Mouse (Mus musculus) erythroblast, embryonic 14.5 days (primary cell): Measurements from ENCODE around the gene Kcnj15.

ENCODE experiments used
- GATA1 ChIP-seq: IDR thresholded peaks from 2 replicates; pipeline ENCODE4 v1.6.1; 2012; ENCODE audit warnings: low read length, inconsistent platforms, mixed read lengths
- TAL1 ChIP-seq: IDR thresholded peaks from 3 replicates; pipeline ENCODE4 v1.6.1; 2012; ENCODE audit warnings: low read length, inconsistent platforms, mixed read lengths

DNA sequence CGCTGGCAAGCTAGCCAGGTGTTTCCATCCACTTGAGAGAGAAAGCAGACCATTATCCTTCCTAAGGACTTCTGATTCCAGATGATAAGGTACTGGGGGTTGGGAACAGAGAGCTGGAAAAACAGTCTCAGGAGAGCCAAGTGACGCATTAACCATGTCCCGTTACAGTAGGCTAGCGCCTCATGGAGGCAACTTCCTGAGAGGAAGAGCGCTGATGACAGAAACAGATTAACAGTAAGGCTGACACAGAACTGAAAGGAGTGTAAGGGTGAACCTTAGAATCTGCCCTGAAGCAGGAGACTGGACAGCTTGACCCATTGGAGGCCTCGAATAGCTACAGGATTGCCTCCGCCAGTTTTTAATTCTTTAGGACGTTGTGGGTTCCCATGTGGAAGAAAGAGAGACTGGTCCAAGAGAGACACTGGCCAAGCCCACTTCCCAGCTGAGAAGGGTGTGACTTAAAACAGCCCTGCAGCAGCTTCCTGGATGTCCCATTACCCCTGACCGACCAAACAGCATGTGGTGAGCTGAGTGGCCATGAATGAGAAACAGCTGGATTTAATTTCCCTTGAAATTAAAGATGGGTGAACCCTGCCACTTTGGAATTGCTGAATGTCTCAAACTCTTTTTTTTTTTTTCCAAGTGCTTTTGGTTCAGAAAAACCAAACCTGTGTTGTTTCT is 64.7 kb downstream of the Kcnj15 start:
- no peak for TF ChIP-seq GATA1
- no peak for TF ChIP-seq TAL1
